Mouse (Mus musculus) liver, adult 2 months (tissue): Measurements from ENCODE around the gene Kif6.

Experiments
- CTCF ChIP-seq: fragments of 200-500 bp; IDR thresholded peaks from 2 replicates; pipeline ENCODE4 v1.5.1; 2011; ENCODE audit warnings: low read depth, low read length, control low read depth
- POLR2A ChIP-seq: fragments of 200-500 bp; IDR thresholded peaks from 2 replicates; pipeline ENCODE4 v1.6.1; 2011; ENCODE audit warnings: low read length, control low read depth; ENCODE audit not compliant: insufficient read depth; ENCODE audit errors: extremely low read depth

GRCm38 (mm10) chr17:49834044-49834545 lies 219.2 kb downstream of the Kif6 start:
- TF ChIP-seq POLR2A (no peak), CTCF (no peak)
